Mouse (Mus musculus) monocyte, adult 5-6 weeks (primary cell): ENCODE results near the gene Fam196b. TPM values are rescaled to one million over a fixed set of nuclear protein-coding genes. Genes with fewer than 3 reads are reported as not detected.

Experiments used
- ATAC-seq: fragments of 153-309, 156-312 bp; replicated peaks from 2 replicates; pipeline ENCODE4 v1.8.0; 2017; ENCODE audit warnings: mild to moderate bottlenecking; ENCODE audit not compliant: low TSS enrichment, insufficient number of reproducible peaks, severe bottlenecking, poor library complexity, low FRiP score
- total RNA-seq: library from RNA; stranded (forward); fragments of 200-1000, 200-491, 200-594 nt; gene quantifications from 3 replicates; pipeline ENCODE4 v1.2.3, GENCODE M21; 2017

Gene Fam196b
- total RNA-seq, result 0.38 to 1.9 TPM (median 1.3 TPM) in 3 replicates

DNA sequence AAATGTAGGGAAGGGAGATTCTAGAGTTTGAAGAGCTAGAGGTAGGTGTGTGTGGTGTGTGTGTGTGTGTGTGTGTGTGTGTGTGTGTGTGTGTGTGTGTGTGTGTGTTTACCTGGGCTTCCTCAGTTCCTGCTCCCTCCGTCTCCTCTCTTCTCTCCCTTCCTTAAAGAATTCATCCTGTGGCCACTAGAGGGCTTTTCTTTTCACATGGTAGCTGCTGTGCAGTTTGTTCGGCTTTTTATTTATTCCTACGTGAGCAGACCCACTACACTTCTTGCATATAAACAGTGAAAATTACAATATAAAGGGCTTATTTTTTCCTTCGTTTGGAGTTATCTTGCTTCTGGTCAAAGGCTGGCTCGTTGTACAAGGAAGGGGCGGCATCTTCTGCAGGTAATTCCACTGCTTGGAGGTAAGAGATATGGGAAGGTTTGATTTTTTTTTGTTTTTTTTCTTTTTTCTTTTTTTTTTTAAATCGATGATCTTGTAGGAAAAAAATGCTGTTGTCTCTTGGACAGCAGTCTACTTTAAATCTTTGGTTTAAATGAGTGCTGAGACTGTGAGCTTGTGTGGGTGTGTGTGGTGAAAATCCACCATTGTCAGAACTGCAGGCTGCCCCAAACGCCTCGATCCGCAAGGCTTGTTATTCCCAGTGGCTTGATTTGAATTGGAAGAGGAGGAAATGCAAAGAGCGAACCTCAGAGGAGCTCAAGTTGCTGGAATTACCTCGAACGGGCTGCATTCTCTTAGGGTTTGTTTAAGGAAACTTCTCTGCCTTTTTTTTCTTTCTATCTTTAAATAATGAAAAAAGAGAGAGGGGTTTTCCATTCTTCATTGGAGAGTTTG is at the start of gene Fam196b:
Fam196b (plus strand) TSS at position 289 of the 846 bp plus-strand sequence.
- no peak for ATAC-seq

DNA sequence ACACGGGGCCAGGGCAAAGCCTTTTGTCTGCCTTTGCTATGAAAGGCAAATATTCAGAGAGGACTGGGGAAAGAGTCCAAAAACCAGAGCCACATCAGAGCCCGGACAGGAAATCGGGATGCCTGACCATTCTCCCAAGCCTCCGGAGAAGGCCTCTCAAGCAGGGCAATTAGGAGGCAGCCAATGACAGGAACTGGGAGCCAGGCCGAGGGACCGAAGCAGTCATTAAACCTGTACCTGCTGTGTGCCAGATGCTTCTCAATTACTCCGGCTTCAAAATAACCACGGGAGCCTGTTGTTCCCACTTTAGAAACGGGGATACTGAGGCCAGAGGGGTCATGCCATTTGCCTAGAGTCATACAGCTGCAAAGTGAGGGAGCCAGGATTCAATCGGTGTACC is 42.6 kb upstream of the Fam196b start:
- no peak for ATAC-seq

DNA sequence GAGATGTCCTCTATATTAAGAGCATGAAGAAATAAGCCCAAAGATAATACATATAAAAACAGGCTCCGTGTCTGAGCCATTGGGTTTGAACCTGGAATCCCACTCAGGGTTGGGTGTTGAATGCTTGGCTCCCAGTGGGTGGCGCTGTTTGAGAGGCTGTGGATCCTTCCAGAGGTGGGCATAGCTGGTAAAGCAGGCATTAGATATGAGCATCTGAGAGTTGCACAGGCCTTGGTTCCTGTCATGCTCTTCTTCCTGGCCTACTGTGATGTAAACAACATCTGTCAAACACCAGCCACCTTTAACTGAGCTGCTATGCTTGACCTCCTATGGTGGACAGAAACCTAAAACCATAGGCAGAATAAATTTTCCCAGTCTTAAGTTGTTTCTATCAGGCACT is 38.7 kb upstream of the Fam196b start:
- ATAC-seq, result no peak

- no peak for ATAC-seq
Observed at GRCm38 (mm10) chr11:34276363-34277046, 38.1 kb upstream of the Fam196b start.

DNA sequence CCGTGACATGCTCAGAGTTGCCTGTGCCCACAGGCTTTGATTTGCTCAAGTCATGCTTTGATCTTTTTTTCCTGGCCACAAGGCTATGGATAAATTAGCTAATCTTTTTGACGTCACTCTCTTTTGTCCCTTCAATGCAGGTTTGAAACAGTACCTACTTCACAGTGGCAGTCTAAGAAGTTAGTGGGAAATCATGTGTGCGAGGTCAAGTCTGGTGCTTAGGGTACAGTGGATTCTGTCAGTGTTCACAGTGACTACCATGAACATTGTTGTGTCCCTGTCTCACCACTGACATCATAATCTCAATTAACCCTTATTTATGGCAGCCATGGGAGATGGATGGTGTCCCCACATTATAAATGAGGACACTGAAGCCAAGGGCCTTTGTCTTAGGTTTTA is 37.6 kb upstream of the Fam196b start:
- ATAC-seq, result no peak

- ATAC-seq, result no peak
Observed at GRCm38 (mm10) chr11:34284124-34284808, 30.4 kb upstream of the Fam196b start.

DNA sequence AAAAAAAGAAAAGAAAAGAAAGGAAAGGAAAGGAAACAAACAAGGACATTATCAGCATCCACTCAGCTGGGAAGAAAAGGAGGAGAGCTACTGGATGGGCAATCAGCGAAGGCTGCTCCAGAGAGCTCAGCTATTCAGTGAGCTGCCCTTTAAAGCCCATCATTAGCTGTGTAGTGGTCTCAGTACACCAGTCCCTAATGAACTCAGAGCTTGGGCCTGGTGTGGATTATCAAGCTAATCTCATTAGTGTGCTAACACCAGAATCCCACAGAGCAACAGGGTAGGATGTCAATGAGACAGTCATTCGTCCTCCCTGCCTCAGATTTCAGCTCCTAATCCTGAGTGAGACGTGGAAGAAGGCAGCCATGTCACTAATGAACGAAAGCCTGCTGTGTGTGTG is 24.4 kb upstream of the Fam196b start:
- no peak for ATAC-seq

DNA sequence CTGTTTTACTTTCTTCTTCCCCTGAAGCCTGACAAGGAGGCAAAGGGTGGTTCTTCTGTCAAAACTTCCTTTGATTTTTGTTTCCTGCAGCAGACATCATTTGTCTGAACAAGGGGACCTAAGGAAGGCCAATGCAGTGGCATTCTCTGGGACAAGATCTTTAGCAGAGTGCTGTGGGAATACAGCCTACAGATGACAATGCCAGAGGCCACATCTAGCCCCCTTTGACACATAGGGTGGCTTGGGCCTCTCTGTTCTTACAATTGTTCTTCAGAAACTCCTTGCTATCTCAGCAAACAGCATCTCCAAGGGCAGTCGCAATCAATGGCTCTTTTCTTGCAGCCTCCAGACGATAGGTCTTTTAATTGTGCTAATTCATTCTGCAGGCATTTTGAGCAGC is 23.9 kb upstream of the Fam196b start:
- no peak for ATAC-seq

DNA sequence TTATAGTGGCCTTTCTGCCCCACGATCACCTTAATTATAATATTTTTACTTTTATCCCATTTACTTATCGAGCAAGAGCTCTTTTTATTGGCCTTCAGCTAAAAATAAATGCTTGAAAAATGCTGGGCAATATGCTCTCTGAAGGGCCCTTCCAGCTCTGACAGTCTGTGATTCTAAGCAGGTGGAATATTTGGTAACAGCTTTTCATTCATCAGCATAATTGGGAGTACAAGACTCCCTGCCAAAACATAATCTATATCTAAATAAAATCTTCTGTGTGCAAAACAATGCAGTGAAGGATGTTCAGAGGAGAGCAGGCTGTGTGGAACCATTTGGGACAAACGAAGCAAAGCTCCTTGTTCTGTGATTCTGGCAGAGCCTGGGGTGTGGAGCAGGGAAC is 23.3 kb upstream of the Fam196b start:
- ATAC-seq, result no peak

GRCm38 (mm10) chr11:34297698-34298378 is 16.8 kb upstream of the Fam196b start:
- ATAC-seq, result no peak

- ATAC-seq, result no peak
Observed at GRCm38 (mm10) chr11:34299550-34299949, 15.1 kb upstream of the Fam196b start.

GRCm38 (mm10) chr11:34300064-34300463 is 14.6 kb upstream of the Fam196b start:
- ATAC-seq, result no peak

- ATAC-seq, result no peak
Observed at GRCm38 (mm10) chr11:34306231-34306630, 8.4 kb upstream of the Fam196b start.

GRCm38 (mm10) chr11:34308731-34309130 is 5.9 kb upstream of the Fam196b start:
- no peak for ATAC-seq

DNA sequence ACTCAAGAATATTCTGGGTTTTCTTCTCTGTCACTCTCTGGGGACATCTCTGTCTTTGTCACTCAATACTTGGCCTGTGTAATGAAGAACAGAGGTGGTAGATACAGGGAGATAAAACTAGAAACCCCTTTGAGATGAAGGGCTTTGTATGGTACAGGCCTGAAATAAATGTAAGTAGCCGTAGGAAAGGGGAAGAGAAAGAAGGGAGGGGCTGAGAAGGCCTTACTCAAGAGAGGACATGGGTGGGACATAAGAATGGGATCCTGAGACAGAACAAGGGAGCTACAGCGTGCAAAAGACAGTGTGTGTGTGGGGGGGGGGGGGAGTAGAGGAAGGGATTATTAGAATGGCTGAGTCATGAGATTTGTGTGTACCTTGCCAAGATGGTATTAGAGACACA is 5.3 kb upstream of the Fam196b start:
- peak; percentile 84 for ATAC-seq

- no peak for ATAC-seq
Observed at GRCm38 (mm10) chr11:34311717-34312116, 2.9 kb upstream of the Fam196b start.

GRCm38 (mm10) chr11:34312208-34312607 is 2.4 kb upstream of the Fam196b start:
- no peak for ATAC-seq

DNA sequence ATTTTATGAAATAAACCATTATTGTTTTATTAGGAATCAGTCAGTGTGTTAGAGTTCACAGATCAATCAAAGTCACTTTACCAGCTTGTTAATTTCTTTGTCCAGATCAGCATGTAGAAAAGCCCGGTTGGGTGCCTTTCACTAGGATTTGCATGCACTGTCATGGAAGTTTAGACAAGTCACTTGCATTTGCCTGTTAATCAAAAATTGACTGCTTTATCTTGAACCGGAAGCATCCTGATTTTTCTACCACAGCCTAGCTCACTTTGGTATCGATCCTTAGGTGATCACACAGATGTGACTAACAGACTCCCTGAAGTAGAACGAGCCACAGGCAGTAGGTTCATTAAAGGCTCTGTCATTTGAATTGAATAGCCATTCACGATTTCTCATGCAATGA is 761 bp downstream of the Fam196b start:
- no peak for ATAC-seq

DNA sequence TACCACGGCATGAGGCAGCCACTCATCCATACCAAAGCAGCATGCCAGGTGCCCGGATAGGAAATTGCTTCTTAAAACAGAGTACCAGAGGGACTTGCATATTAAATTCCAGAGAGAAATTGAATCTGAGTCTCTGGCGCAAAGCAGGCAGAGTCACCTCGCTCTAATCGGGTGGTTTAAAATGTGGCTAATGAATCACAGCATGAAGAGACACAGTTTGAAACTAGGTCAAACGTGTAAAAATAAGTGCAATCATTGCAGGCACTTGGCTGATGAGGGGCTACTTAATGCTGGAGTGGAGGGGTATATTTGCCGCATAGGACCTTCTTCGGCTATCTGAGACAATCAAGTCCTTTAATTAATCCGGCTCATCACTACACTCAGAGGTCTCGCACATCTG is 1.6 kb downstream of the Fam196b start:
- ATAC-seq, result no peak
